Mouse (Mus musculus) bone marrow, adult 2 months (tissue): Measurements from ENCODE around the gene Kazald1.

Source experiments
- CTCF ChIP-seq: fragments of 200-500 bp; IDR thresholded peaks from 2 replicates; pipeline ENCODE4 v1.5.1; 2011; ENCODE audit warnings: low read length, control low read depth; ENCODE audit not compliant: control insufficient read depth, insufficient read depth
- POLR2A ChIP-seq: fragments of 200-500 bp; IDR thresholded peaks from 2 replicates; pipeline ENCODE4 v1.6.1; 2011; ENCODE audit warnings: low read depth, mild to moderate bottlenecking, control low read depth, low read length, borderline replicate concordance; ENCODE audit not compliant: control insufficient read depth

- TF ChIP-seq CTCF (no peak), POLR2A (no peak)
These were observed 37.4 kb downstream of the Kazald1 start for GRCm38 (mm10) chr19:45112444-45112843.
